Mouse (Mus musculus) lung, adult 2 months (tissue): ENCODE results near the gene Cryba1. TPM values are rescaled to one million over a fixed set of nuclear protein-coding genes. Genes with fewer than 3 reads are reported as not detected.

Experiments used
- DNase-seq: peaks from one replicate; pipeline ENCODE4 v3.0.0; 2022
- H3K4me1 ChIP-seq: fragments of 200-500 bp; 2 replicates; pipeline ENCODE4 v1.6.1; 2011; ENCODE audit warnings: low read length; ENCODE audit not compliant: control insufficient read depth, insufficient read depth
- H3K4me3 ChIP-seq: fragments of 200-500 bp; replicated peaks from 2 replicates; pipeline ENCODE3; 2011; ENCODE audit warnings: low read depth, mild to moderate bottlenecking, control low read depth, low read length; ENCODE audit errors: extremely low read depth
- CTCF ChIP-seq: fragments of 200-500 bp; IDR thresholded peaks from 2 replicates; pipeline ENCODE4 v1.5.1; 2011; ENCODE audit warnings: mild to moderate bottlenecking, low read length, control low read depth; ENCODE audit not compliant: insufficient read depth
- POLR2A ChIP-seq: fragments of 200-500 bp; IDR thresholded peaks from 2 replicates; pipeline ENCODE4 v1.6.1; 2011; ENCODE audit warnings: low read depth, mild to moderate bottlenecking, control low read depth, low read length, borderline replicate concordance; ENCODE audit errors: extremely low read depth
- WGBS: fragments of 180-500 bp; shearing (Covaris S2); methylation state at CpG from one replicate; pipeline ENCODE4 v1.1.7; 2018; 5-methylcytosine and 5-hydroxymethylcytosine counted together
- polyA plus RNA-seq: library from polyadenylated mRNA; depleted of rRNA; stranded (reverse); fragments of >200 nt; gene quantifications from 2 replicates; pipeline ENCODE4 v1.2.3, GENCODE M21; 2012; rRNA removed

Cryba1 gene
- polyA plus RNA-seq, 1 experiment, result not detected

DNA sequence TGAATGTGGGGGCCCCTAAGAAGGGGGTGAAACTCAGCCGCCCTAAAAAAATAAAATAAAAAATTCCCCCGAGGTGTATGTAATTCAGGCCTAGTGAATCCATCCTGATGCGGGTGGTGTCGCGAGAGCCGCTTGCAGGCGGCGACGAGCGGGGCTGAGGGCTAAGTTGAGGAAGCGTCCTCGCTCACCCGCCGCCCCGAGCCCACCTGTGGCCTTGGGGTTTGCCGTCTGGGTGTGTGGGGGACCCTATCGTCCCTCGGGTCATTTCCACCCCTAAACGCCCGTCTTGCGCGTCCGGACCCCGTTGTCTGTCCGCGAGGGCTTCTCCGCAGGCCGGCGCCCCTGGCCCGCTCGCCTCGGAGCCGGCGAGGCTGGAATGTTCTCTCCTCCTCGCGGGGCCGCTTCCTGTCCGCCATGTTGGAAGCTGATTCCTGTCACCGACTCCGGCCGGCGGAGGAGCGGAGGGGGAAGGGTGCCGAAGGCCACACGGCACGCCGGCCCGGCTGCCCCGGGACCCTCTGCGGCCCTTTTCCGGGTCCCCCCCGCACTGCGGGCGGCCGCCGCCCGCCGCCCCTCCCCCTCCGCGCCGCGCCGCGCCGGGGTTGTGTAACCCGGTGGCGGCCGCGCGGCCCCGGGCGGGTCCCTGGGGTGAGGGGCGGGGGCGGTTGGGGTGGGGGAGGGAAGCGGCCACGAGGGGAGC lies 38.1 kb downstream of the Cryba1 start:
- Histone ChIP-seq H3K4me3 (peak overlapping the region; percentile 98), H3K4me1 (peaks cover 9% of the 10 kb centered on the region)
- TF ChIP-seq POLR2A (no peak), CTCF (no peak)
- DNase-seq, result peak; percentile 80
- under 1% methylated on average over 68 of the region's 76 CpGs for WGBS

DNA sequence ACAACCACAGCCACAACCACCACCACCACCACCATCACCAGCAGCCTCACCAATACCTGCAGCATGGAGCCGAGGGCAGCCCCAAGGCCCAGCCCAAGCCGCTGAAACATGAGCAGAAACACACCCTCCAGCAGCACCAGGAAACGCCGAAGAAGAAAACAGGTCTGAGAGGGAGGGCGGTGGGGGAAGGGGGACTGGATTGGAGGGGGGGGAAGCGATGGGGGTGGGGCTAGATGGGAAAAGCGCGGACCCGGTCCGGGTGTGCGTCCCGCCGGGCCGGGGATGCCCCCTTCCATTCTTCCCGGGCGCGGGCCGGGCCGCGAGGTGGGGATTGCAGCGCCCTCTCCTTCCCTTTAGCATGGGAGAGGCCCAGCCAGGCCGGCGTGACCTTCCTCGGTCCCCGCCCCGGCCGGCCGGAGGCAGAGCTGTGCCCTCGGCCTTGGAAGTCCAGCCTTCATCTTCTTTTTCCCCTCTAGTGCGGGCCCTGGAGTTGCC lies 38.7 kb downstream of the Cryba1 start:
- peak overlapping the region; percentile 98 for H3K4me3 ChIP-seq
- DNase-seq, result peak; percentile 62
- peaks cover 9% of the 10 kb centered on the region for H3K4me1 ChIP-seq
- TF ChIP-seq CTCF (no peak), POLR2A (no peak; the same call in 1 of the 2 replicates)
- WGBS, result 2% methylated on average over 29 of the region's 30 CpGs

DNA sequence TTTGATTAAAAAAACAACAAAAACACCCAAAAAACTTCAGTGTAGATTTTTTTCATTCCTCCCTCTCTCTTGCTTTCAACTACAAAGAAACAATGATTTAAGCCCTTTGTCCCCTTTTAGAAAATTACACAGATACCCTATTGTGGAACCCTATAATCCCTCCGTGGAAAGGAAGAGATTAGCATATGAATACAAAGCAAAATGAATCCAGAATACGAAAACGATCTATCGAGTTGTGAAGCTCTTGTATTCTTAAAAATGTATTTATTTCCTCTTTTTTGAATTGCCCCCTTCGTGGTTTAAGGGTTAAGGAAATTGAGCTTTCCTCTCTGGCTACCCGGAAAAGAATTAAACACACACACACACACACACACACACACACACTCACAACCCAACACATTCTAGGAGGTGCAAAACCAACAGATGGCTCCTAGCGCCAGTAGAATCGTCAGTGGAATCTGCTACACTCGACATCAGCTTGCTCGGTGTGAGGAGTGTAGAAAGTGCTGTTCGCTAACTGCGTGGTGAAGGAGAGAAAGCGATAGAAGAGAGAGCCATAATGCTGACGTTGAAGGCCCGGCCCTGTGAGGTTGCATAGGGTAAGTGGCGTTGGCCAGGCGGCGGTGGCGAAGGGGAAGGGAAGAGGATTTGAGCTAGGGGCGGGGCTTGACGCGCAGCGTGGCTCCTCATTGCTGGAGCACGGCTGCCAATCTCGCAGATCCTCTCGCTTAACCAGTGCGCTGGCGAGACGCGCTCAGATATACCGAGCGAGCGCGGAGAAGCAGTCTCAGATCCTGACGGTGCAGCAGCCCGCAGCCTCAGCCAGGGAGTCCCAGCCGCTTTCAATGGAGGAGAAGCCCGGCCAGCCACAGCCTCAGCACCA lies 39.5 kb downstream of the Cryba1 start, which contains the start of gene Nufip2:
Nufip2 (plus strand) TSS at position 773 of the 883 bp plus-strand sequence.
- peak; percentile 94 for TF ChIP-seq POLR2A
- no peak for TF ChIP-seq CTCF
- WGBS, result under 1% methylated on average over 38 of the region's 38 CpGs

DNA sequence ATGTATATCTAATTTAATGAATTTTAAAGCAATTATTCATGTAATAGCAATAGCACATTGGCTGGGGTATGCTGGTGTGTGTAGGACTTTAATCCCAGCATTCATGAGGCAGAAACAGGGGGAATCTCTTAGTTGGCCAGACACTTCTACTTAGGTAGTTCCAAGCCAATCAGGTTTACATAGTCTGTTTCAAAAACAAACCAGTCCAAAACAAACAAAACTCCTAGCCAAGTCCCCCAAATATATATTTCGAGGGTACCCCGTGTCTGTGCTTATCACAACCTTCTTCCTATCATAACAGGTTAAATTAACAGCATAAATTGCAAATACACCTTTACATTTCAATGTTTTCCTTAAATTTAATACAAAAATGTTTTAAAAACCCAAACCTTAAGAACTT lies 40.2 kb downstream of the Cryba1 start:
- Histone ChIP-seq H3K4me3 (no peak overlapping the region), H3K4me1 (peaks cover 4% of the 10 kb centered on the region)
- no peak for DNase-seq
- no peak for TF ChIP-seq CTCF
- TF ChIP-seq POLR2A, result no peak
- 56% methylated on average over 2 of the region's 2 CpGs for WGBS

More for the DNA sequence above, 39.5 kb downstream of the Cryba1 start, which contains the start of gene Nufip2:
- Histone ChIP-seq H3K4me3 (peak within 1 kb of the TSS; percentile 98), H3K4me1 (peaks cover 6% of the 10 kb centered on the region)
- DNase-seq, result peak; percentile 99

DNA sequence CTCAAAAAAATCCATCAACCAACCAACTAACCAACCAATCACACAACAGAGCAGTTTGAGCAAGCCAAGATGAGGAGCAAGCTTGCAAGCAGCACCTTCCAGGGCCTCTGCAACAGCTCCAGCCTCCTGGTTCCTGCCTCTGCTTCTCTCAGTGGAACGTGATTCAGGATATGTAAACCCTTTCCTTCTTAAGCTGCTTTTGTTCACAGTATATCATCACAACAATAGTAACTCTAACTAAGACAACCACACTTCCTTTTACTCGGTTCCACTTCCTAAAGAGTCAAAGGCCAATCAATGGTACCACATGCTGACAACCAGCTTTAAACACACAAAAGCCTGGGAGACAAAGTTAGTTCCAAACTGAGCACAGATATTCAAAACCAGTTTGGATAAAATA lies 45.1 kb downstream of the Cryba1 start:
- DNase-seq, result no peak
- WGBS, result 37% methylated on average over 2 of the region's 2 CpGs
- TF ChIP-seq CTCF, result no peak
- TF ChIP-seq POLR2A, result no peak
- Histone ChIP-seq H3K4me1 (no peaks in the 10 kb centered on the region), H3K4me3 (no peak overlapping the region)

DNA sequence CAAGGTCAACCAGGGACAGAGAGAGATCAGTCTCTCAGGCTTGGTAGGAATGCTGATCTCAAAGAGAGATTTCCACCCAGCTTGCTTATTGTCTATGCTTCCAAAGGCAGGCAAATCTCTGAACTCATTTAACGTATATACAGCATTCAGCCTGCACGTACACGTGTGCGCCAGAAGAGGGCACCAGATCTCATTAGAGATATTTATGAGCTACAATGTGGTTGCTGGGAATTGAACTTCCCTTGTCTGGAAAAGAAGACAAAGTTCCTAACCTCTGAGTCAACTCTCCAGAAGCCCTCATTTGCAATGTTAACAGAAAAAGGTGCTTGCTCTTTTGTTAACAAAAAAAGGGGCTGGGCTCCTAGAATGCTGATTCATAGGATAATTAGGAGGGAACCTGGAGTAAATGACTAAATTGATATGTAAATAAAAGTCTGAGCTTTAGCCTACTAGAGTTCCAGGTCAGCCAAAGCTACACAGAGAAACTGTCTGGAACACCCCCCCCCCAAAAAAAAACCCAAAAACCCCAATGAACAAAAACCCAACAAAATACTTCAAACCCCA lies 51.6 kb downstream of the Cryba1 start:
- DNase-seq, result no peak
- WGBS, result 74% methylated on average over 4 of the region's 4 CpGs
- no peaks in the 10 kb centered on the region for H3K4me1 ChIP-seq
- TF ChIP-seq CTCF (no peak), POLR2A (no peak)
- no peak overlapping the region for H3K4me3 ChIP-seq

DNA sequence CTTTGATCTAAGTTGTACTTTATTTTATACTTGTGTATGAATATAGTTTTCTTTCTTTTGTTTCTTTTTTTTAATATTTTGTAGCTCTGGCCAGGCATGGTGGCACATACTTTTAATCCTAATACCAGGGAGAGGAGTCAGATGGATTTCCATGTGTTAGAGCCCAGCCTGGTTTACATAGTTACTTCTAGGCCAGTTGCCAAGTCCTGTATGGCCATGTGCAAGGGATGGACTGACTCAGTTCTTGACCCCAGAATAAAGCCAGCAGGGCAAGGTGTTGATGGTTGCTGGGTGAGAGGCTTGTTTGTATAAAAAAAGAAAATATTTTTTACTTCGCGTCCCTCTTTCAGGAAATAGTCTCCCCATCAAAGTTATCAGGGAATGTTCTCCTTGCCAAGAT lies 52.3 kb downstream of the Cryba1 start:
- TF ChIP-seq POLR2A, result no peak
- no peak for TF ChIP-seq CTCF
- no peak for DNase-seq
- Histone ChIP-seq H3K4me3 (no peak overlapping the region), H3K4me1 (no peaks in the 10 kb centered on the region)
- 66% methylated on average over 2 of the region's 2 CpGs for WGBS

Other genes with a start within 250 kb of the Cryba1 start
- 21.8 and 22.4 TPM in 2 replicates for gene Ankrd13b, start 235.6 kb downstream of the Cryba1 start, polyA plus RNA-seq
- 112 TPM in 2 replicates for gene Git1, start 231.7 kb downstream of the Cryba1 start, polyA plus RNA-seq
- 3.8 and 5.9 TPM in 2 replicates for gene Abhd15, start 210.2 kb downstream of the Cryba1 start, polyA plus RNA-seq
- gene Trp53i13, start 209.3 kb downstream of the Cryba1 start, polyA plus RNA-seq, result 31.8 and 41.5 TPM in 2 replicates
- 0.08 TPM in 1 of 2 replicates, not detected in the other for gene Gm10392, start 206.1 kb downstream of the Cryba1 start, polyA plus RNA-seq
- 5.2 and 9.2 TPM in 2 replicates for gene Taok1, start 117.5 kb downstream of the Cryba1 start, polyA plus RNA-seq
- gene Nufip2, start 39.1 kb downstream of the Cryba1 start, polyA plus RNA-seq, result 11.6 and 20.5 TPM in 2 replicates
- 63.7 and 92.1 TPM in 2 replicates for gene Myo18a, start 38.0 kb upstream of the Cryba1 start, polyA plus RNA-seq
- gene Gm10277, start 62.5 kb upstream of the Cryba1 start, polyA plus RNA-seq, result not detected in 2 replicates
- gene Pipox, start 168.8 kb upstream of the Cryba1 start, polyA plus RNA-seq, result 0.60 and 1.3 TPM in 2 replicates
- gene Sez6, start 205.5 kb upstream of the Cryba1 start, polyA plus RNA-seq, result 0.12 and 0.19 TPM in 2 replicates